Mouse (Mus musculus): ENCODE data around the gene Fam83f.

Fam83f gene

DNA sequence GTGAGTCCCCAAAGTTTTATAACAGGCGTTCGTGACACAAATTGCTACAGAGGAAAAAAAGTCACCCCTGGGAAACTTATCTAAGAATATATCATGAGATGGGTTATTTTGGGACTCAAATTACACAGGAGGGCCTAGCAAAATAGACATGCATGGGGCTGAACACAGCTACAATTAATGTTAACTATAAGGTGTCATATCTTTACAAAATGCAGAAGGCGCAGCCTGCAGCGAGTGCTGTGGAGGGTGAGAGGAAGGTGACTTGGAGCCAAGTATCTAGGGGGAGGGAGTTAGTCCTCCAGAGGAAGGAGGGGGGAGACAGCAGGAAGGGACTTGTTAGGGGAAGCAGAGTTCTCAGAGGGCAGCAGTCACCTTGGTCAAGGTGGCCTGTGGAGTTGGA, 7.2 kb upstream of the Fam83f start:
- no peak for DNase-seq (ENCODE audit: low spot score in 2 of 2)

DNA sequence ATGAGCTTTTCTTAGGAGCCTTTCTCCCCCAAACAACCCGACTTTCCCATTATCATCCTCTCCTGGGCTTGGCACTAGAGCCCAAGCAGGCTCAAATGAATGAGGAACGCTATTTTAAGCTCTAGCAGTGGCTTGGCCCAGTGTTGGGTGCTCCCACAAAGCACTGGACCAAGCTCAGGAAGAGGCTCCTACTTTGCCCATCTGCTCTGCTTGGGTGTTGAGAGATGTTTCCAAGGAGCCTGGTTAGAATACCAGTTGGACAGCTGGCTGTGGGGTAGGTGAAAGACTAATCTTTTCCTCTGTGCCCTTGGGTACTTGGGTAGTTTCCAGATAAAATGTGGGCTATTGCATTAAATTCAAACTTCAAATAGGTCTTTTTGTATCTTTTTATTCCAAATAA, 1.2 kb downstream of the Fam83f start:
- DNase-seq (ENCODE audit: low spot score in 2 of 2) = peak in 1 of 2 experiments; percentile 41

DNA sequence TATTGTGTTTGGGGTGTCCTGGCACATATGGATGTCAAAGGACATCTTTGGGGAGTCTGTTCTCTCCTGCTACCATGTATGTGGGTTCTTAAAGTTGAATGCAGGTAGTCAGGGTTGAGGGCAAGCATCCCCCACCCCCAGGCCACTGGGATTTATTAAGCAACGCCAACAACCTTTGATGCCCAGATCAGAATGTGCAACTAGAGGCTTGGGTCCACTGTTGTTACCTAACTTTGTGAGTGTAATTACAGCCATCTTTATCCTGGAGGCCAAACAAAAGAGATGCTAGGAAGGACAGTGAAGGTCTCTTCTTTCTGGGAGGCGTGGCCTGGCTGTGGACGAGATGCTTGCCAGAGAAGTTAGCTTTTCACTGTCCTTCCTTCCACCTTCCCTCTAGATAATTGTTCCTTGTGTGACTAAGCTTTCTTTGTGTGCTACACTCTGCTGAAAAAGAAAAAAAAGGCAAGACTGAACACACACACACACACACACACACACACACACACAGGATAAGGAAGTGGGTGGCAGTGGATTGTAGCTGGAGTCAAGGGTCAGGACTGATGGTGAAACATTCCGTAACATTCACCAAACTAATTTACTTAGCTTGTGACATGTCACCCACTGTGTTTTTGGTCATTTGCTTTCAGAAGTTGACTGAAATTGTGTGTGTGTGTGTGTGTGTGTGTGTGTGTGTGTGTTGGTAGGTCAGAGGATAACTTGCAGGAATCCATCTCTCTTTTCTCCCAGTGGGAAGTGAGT, 1.9 kb downstream of the Fam83f start:
- no peak for DNase-seq (ENCODE audit: low spot score in 2 of 2)

DNA sequence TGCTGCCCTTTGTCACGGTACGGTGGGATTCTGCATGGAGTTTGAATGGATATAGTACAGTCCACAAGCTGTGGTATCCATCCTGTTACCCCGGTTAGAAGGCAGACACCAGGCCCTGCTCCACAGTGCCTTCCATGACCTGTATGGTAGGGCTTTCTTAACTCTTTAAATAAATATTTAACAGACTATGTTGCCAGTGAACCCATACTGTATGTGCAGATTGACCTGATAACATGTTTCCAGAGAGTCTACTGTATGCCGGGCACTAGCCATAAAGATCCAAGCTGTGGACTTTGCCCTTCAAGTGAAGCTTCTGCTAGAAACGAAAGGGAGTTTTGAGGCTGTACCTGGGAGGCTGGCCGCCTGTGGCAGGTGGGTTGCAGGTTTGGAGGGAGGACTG, 3.1 kb downstream of the Fam83f start:
- no peak for DNase-seq (ENCODE audit: low spot score in 2 of 2)

DNA sequence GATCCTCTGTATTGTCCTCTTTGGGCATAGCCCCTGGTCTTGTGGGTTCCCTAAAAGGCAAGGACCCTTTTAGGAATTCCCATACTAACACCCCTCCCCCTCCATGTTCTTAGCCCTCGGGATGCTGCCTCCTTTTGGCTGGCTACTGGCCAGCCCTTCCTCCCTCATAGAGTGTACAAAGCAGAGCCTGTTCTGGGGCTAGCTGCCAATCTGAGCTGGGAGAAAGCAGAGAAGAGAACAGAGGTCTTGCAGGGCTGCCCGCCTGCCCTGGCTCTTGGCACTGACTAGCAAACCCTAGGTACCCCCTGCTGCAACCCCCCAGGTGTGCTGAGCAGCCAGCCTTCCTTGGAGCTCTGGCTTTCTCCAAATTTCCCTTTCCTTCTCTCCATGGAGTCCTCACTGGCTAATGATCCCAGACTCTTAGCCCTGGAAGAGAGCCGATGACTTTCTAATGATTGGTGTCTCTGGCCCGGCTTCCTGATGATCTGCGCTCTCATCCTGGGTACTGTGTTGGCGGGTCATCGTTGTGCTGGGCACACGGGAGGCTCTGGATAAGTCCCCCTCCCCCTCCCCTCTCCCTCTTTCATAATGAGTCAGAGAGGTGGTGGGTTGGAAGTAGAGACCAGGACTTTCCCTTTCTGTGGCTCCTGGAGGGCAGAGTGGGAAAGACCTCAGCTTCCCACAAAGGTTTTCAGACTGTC, 8.0 kb downstream of the Fam83f start:
- DNase-seq (ENCODE audit: low spot score in 2 of 2) = no peak

DNA sequence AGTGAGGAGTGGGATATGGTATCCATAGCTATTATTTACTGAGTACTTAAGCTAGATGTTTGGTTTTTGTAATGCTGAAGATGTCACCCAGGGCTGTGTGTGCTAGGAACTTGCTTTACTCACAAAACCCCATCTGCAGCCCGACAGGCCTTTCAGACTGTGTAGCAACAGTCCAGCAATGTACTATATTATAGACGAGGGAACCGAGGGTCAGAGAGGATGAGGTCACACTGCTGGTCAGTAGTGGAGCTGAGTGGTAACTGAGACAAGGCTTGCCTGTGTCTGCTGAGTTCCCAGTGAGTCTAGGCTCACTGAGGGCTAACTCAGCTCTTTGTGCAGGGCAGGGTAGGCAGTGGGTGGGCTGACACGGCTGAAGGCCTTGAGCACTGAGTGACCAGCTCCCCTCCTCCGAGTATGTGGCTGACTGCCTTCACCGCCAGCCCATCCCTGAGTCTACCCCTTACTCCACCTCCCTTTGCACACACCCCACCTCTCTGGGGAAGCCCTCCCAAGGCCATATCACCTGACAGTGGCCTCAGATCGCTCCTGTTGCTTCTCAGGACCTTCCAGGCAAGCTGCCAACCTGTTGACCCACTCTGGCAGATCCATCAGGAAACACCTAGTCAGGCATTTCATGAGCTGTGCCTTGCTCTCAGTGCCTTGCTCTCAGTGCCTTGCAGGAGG, 8.8 kb downstream of the Fam83f start:
- no peak for DNase-seq (ENCODE audit: low spot score in 2 of 2)

DNA sequence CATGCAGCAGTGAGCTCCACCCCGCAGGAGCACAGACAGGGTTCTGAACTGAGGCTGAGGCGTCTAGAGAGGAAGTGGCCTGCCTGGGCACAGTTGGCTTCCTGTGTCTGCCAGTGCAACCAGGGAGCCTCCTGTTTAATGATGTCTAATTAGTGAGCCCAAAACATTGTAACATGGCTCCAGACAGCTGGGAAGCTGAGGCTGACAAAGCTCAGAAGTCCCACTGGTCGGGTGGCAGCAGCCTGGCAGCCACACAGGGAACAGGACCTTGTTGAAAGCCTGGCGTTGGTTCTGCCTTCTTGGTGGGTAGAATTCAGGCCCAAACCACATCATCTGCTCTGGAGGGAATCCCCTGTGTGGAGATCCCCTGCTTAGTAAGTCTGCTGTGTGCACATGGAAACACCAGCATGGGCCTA, 9.8 kb downstream of the Fam83f start:
- no peak for DNase-seq (ENCODE audit: low spot score in 2 of 2)

DNA sequence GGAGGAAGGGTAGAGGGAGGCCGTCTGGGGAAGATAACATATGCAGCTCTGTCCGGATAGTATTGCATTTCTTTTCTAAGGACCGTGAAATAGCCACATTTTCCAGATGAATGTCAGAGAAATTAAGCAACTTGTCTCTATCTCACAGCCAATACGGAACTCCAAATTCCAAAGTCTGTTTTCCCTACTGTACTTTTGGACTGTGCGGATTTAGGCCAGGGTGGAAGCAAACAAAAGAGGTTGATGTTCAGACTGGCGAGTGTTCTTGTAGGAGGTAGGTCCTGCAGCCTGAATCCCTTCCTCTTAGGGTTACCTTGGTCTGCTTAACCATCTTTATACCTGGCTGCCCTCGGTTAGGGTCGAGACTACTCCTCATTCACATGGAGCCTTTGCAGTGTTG, 10.7 kb downstream of the Fam83f start:
- DNase-seq (ENCODE audit: low spot score in 2 of 2) = no peak

DNA sequence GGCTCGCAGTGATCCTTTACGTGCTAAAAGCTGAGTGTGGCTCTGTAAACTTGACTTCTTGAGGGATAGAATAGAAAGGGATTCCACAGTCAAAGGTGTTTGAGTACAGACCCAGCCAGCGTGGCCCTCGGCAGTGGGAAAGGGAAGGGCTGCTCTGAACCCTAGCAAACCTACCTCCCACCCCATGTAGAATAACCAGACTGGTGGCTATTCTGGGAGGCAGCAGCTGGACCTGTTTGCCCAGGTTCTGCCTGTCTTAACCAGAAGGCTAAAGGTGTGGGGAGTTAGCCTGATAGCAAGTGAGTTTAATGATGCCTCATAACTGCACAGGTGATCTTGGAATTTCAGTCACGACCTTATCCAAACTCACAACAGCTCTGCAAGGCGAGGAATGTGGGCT, 11.5 kb downstream of the Fam83f start:
- DNase-seq (ENCODE audit: low spot score in 2 of 2) = no peak

DNA sequence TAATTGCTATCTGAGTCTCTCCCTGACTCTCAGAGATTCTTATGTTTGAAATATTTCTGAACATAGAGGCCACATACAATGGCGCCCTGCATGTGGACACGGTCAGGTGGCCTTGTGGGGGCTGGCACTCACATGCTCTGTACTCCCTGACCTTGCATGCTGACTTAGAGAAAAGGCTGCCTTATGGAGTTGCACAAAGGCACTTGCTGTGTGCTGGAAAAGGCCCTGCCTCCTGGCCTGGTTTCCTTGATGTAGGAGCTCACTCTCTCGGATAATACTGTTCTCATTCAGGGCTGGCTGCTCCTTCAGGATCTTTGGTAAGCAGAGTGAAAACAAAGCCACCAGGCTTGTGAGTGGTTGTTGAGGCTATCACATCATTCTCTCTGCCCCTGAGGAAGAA, 12.3 kb downstream of the Fam83f start:
- no peak for DNase-seq (ENCODE audit: low spot score in 2 of 2)

DNA sequence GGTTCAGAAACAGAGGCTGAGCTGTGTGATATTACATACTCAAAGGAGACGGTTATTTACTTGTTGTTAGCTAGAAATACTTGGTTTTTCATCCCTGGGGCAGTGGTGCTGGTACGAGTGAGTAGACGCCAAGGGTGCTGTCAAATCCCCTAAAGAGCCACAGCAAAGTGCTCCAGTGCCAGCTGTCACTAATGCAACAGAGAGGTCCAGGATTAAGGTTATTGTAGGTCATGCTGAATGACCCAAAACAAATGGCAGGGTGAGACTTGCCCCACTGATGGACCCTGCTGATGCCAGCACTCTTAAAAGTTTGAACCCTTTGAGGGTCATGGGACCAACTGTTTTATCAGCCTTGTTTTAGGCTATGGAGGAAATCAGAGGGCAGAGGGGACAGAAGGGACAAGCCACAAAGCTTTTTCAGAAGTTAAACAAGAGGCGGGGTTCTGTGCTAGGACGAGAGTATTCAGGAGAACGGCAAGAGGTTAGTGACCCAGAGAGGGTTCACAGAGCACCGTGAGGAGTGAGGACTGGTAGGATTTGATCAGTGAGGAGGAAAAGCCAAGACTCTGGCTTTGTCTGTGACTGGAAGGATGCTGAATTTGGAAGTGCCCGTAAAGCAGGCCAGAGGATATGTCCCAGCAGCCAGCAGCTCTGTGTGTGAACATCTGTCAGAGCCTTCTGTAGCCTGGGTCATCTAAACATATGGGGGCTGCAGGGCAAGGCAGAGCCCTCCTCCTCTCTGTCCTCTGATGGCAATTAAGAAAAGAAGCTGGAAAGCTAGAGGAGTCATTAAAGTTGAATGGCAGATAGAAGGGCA, 13.3 kb downstream of the Fam83f start:
- DNase-seq (ENCODE audit: low spot score in 2 of 2) = no peak

DNA sequence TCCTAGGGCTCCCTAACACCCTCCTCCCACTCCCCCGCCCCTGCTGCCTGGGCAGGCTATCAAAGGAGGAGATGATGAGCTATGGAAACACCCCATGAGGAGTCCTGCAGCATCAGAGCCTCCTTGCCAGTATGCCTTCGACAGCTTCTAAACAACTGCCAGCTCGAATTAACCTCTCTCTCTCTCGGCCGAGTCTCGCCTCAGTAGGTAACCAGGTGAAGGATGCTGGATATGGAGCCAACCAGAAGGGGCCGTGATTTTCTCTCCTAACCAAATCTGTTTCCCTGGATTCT, 13.9 kb downstream of the Fam83f start:
- no peak for DNase-seq (ENCODE audit: low spot score in 2 of 2)

DNA sequence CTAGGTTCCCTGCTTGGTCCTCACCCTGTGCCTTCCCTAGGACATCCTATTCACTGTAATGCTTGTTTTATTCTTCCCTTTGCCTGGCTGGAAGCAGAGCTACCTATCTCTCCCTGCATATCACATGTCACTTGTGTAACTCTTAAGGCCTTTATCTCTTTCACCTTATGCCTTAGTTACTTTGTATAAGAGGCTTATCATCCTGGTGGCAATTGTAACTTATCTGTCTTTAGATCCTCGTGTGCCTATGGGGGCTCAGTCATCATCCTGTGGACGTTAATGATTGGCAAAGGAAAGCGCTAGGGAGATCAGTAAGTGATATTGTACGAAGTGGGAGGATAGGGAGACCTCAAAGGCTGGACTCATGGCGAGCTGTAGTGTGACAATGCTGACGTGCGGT, 16.9 kb downstream of the Fam83f start:
- DNase-seq (ENCODE audit: low spot score in 2 of 2) = no peak

DNA sequence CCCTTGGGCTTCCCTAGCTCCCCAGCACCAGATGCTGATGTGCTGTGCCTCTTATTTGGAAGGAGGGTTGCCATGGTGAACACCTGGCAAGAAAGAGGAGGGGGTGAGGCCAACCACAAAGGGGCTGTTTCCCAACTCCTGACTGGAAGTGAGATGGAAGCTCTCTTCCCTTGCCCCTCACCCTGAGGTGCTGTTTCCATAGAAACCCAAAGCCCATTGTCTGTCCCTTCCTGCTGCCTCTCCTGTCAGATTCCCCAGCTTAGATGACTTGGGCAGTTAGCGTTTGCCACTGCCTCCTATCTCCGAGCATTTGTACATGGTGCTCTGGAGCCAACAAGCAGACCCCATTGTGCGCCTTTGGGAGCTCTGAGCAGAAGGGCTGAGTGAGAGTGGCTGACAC, 21.8 kb downstream of the Fam83f start:
- DNase-seq (ENCODE audit: low spot score in 2 of 2) = no peak

DNA sequence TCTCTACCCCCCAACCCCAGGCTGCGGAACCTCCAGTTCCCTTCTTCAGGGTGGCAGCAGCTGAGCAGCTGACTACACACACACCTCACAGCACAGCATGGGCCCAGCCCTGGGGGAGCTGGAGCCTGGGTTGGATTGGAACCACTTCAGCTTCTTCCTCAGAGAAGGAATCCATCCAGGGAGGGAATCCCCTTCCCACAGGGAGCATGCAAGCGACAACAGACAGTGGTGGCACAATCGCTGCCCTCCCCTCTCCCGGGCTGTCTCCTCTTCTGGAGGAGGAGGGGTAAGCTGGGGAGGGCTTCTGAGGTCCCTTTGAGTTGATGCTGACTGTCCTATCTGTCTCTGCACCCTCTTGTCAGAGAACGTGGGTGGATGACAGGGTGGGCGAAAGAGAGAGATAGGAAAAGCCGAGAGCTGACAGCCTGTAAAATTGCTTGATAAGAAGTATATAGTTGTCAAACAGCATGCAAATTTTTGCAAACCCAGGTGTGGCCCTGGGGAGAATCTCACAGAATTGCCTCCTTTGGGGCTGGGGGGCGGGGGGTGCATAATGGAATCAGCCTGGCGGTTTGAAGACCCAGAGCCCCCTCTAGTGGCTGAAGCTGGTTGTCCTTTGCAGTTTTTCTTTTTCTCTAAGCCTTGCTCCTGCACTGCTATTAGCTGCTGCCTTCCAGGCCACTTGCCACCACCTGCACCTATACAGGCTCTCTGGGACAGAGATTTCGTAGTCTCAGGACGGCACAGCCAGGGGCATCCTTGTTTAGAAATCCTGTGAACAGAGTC, 22.7 kb downstream of the Fam83f start:
- peak in 1 of 2 experiments; percentile 59 for DNase-seq (ENCODE audit: low spot score in 2 of 2)

DNA sequence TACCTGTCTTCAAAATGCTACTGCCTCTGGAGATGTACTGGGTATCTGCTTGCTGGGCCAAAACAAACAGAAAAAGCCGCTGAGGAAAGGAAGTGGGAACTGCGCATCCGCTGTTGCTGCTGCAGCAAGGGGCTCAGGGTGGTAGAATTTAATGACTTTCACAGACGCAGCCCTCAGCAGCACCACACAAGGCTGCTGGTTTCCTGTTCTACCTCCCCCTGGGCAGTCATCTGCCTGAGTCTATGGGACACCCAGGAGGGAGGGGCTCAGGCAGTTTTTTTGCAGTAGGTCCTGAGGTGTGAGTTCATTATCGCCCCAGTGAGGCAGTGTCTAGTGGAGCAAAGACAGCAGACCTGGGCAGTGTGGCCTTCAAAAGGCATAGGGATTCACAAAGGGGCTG, 25.9 kb downstream of the Fam83f start:
- no peak for DNase-seq (ENCODE audit: low spot score in 2 of 2)

DNA sequence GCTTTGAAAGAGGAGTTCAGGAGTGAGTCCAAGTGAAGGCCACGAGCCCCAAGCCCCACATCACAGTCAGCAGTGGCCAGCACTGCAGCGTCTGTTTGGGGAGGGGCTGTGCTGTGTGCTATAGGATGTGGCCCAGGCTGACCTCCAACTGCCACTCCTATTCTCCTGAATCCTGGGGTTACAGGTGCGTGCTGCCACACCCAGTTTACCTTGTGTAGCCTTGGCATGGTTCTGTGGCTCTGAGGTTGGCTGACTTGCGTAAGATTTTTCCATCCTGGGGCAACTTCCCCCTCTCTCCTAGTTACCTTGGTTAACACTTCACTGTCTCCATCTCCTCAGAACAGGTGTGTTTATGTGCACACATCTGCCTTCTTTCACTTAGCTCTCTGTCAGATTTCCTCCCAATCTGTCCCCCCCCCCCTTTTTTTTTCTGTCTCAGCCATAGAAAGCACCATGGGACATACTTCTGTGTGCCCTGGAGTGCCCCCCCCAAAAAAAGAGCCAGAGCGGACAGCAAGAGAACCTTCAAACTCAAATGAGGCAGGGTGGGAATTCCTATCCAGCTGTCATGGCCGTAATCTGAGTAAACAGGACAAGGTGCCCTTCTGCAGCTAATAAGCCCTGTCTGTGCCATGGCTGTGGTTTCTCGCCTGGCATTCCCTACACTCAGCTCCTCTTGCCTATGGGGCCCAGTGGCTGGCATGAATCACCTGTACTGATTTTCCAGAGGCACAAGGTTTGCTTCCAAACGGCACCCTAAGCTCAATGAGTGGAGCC, 30.0 kb downstream of the Fam83f start:
- no peak for DNase-seq (ENCODE audit: low spot score in 2 of 2)

DNA sequence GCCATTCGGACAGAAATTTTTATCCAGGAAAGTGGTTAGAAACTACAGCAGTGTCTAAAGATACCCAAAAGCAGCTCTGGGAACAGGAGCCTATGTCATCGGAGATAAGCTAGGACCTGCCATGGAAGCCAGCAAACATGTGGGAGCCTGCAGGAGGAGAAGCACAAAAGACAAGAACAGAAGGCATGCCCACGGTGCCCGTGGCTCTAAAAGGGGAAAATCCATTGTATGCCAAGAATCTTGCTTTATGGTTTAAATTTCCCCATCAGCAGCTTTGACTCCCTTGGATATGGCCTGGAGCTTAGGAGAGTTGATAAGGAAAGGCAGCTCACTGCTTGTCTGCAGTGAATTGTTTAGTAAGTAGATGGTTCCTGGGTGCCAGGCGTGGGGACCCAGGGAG, 31.3 kb downstream of the Fam83f start:
- DNase-seq (ENCODE audit: low spot score in 2 of 2) = no peak

DNA sequence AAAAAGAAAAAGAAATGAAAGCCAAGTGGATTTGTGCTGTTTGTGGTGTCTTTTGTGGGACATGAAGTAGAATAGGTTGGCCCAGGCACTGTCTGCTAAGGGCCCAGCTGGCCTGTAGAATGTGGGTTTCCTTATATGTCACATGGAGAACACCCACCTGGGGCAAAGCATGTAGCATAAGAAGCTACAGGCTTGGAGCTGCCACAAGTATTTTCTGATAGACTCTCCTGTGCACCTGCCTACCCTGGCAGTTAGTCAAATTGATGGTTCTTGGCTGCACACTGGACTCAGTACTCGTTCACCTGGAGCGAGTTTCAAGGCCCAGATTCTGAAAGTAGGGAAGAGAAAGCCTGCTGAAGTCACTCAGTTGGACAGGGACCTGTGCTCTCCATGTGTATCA, 31.8 kb downstream of the Fam83f start:
- DNase-seq (ENCODE audit: low spot score in 2 of 2) = no peak

DNA sequence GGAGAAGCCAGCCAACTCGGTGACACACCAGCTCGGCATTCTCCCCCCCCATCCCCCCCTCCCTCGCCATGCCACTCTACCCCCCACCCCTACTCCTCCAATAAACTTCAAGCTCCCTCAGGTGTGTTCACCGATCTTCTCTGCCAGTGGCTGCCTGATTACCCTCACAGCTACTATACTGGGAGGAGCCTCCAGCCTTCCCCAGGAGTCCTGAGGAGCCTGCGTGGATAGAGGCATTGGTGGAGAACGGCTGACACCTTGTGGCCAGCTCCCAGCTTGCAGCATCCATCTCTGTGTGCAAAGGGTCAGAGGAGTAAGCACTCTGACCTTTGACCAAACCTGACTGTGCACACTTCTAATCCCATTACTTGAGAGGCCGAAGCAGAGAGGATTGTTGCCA, 32.6 kb downstream of the Fam83f start:
- DNase-seq (ENCODE audit: low spot score in 2 of 2) = peak; percentile 73 to 75
